Mouse (Mus musculus): ENCODE results near the gene Gm10065.
"Not testable (repeated sequence)": the region's sequence is repeated elsewhere in the genome, so short reads cannot be mapped to it uniquely, and the experiment has no call there.

Gm10065 gene

DNA sequence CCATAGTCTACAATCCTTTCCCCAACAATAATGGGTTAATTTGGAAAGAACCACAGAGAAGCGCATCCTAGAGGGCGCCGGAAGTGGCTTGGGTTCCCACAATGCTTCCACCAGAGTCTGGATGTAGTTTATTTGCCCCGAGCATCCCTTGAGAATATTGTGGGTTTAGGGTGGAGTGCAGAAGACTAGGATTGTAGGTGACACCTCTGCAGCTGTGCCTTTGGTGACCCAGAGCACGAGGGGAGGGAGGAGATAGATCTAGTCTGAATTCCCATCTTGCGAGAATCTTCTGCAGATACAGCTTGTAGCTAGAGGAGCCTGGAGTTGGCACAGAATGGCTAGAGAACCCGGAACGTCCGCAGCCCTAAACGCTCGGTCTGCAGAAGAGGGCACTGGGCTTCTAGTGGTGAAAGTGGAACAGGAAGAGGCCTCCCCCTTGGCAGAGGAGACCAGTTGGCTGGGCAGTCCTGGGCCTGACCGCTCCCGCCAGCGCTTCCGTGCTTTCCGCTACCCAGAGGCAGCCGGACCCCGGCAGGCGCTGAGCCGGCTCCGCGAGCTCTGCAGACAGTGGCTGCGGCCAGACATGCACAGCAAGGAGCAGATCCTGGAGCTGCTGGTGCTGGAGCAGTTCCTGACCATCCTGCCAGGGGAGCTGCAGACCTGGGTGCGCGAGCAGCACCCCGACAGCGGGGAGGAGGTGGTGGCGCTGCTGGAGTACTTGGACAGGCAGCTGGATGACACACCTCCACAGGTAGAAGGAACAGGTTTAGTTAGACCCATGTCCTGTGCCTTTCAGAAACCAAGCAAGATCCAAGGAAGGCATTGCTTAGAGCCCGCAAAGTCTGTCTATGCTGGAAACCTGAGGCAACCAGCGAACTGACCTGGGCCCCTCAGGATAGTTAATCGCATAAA, at the start of gene Gm10065, which contains the start of gene Zkscan4:
TSS of gene Gm10065 (minus strand) at position 683 of the 912 bp plus-strand sequence.
TSS of gene Zkscan4 (plus strand) at position 149 of the 912 bp plus-strand sequence.
- DNase-seq (ENCODE audit: low read depth), result not testable (repeated sequence)

DNA sequence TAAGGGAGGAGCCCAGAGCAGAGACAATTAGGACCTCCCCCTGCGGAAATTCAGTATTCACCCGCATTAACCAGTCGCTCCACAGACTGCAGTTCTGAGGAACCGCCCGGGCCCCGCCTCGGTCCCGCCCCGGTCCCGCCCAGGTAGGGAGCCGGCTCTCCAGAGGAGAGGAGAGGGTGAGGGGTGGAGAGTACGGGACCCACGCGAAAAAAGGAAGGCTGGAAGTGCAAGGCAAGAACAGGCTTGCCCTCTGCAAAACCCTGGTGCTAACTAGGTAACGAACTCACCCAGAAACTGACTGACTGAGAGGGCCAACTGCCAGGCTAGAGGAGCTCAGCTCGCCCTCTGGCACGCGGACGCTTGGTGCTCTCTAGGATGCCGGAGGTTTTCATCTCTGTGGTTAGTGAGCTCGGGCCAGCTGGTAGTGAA, 27.0 kb upstream of the Gm10065 start:
- peak; percentile 85 for DNase-seq (ENCODE audit: low read depth)

DNA sequence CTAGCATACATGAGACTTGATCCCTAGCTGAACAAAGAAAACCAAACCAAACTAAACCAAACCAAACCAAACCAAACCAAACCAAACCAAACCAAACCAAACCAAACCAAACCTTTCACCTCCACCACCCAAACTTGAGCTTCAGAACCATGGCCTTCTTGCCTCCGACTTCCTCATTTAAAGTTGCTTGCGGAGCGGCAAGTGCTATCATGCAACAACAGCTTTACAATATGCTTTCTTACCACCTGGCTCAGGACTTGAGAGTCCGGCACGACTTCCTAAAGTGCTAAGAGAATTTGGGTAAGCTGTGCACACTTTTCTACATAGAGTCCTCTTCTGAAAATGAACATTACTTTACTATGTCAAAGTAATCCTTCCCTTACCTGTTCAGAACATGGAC, 23.1 kb upstream of the Gm10065 start:
- no peak for DNase-seq (ENCODE audit: low read depth)

DNA sequence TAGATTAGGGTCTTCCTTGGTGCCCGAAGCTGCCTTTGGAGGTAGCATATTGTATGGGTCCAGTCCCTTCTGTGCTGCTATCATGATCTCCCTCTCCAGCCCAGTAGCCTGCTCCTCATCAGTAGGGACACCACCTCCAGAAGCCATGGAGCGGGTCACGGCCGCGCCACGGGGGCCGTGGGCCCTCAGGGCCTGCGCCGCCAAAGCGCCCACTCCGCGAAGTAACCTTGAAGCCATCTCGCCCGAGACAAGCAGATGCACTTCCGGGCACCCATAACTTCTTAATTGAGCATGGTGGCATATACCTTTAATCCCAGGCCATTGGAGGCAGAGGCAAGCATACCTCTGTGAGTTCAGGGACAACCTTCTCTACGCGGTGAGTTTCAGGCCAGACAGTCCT, 21.9 kb upstream of the Gm10065 start, which contains the start of gene Gm11273:
TSS of gene Gm11273 (minus strand) at position 237 of the 400 bp plus-strand sequence.
- DNase-seq (ENCODE audit: low read depth), result not testable (repeated sequence)

DNA sequence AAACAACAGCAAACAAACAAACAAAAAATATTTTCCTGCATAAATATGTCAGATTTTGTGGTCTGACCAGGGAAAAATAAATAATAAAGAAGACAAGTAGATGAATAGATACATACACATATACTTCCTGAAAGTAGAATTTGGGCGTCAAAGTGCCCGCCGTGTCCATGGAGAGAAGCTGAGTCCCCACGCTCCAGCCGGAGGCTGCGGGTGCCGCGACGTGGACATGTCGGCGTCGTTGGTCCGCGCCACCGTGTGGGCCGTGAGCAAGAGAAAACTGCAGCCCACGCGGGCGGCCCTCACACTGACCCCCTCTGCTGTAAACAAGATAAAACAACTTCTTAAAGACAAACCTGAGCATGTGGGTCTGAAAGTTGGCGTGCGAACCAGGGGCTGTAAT, 15.8 kb upstream of the Gm10065 start, which contains the start of gene AK157302:
TSS of gene AK157302 (plus strand) at position 144 of the 400 bp plus-strand sequence.
- no peak for DNase-seq (ENCODE audit: low read depth)

DNA sequence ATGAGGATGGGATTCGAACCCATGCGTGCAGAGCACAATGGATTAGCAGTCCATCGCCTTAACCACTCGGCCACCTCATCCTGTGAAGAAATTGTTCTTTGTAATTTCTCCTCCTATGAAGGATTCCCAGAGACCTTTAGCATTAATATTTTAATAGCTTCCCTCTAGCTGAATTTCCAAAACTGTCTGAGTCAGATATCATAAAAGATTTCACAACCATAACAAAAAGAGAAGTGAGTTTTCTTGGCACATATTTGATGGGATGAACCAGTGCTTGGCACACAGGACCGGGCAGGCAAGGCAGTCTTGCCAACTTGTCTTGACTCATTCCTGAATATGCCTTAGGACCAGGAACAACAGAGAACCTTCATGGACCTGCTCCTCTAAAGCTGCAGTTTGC, 13.6 kb upstream of the Gm10065 start:
- no peak for DNase-seq (ENCODE audit: low read depth)

DNA sequence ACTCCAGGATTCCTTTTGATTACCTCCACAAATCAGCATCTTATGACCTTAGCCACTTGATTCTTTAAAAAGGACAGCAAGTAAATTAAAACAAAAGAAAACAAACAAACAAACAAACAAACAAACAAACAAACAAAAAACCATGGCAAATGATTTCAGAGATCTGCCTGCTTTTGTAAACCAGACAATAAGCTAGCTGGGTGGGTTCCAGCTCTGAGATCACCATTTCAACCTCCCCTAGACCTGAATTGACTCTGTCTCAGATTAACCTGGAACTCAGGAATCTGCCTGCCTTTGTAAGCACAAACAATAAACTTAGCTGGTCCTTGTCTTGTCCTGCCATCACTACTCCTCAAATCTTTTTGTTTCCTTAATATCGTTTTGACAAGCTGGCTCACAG, 7.6 kb upstream of the Gm10065 start:
- DNase-seq (ENCODE audit: low read depth), result no peak

DNA sequence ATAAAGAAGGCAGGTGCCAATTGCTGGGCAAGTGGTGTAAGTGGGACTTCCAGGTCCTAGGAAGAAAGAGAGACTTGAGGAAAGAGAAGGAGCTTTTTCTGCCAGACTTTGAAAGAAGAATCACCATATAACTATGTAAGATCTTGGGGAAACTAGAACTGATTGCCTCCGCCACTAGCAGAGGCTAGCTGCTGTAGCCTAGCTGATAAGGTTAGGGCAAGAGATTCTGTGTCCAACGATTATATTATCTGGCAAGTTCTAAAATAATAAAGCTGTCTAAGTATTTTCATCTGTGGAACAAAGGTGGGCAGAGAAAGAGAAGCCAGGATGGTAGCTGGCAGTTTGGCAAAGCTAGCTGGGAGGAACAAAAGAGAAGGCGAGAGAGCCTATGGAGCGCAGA, 6.8 kb downstream of the Gm10065 start:
- no peak for DNase-seq (ENCODE audit: low read depth)

DNA sequence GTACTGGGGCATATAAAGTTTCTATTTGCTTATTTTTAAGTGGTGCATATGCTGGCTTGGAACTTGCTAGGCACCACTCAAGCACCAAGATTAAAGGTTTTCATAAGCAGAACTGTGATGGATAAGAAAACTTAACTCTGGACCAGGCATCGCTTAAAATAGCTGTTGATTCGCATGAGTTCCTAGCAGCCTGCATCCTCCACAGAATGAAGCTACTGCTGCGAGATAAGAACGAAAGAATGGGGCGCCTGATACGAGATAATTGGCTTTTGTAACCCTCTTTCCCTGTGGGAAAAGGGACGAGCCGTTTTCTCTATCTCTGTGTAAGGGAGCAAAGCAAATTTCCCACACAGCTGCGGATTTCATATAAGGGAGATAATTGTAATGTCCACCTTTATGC, 10.1 kb downstream of the Gm10065 start:
- no peak for DNase-seq (ENCODE audit: low read depth)

DNA sequence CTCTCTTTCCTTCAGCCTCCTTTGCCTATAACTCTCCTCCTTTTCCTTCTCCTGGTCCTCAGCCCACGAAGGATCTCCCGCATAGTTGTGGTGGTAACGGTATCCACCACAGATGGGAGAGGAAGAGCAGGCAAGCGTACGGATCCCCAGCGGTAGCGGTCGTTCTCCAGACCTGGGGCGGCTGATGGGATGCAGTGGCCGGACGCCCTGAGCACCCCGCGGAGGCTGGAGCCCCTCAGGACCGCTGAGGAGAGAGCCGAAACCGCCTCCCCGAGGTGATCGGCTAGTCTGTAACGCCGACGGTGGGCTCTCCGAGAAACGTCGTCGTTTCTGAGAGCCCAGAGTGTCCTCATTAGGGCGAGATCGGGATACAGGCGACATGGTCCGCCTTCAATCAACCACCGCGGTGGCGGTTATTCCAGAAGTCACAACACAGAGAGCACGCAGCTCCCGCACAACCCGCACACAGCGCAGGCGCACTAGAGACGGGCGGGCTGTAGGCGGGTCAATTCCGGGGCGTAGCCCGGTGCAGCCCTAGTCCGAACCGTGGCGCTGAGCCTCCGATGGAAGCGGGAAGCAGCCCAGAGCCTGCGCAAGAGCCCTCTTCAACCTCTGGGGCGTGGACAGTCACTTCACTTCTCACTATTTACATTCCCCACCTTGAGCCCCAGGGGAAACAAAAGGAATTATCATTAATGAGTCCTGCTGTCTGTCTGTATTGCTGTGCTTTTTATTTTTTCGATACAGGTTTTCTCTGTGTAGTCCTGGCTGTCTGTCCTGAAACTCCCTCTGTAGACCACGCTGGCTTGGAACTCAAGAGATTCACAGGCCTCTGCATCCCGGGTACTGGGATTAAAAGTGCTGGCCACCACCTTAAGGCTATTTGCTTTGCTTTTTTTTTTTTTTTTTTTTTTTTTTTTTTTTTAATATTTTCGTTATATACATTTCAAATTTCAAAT, 10.9 kb downstream of the Gm10065 start, which contains the start of gene Nkapl:
TSS of gene Nkapl (minus strand) at position 449 of the 959 bp plus-strand sequence.
- DNase-seq (ENCODE audit: low read depth), result peak; percentile 88

DNA sequence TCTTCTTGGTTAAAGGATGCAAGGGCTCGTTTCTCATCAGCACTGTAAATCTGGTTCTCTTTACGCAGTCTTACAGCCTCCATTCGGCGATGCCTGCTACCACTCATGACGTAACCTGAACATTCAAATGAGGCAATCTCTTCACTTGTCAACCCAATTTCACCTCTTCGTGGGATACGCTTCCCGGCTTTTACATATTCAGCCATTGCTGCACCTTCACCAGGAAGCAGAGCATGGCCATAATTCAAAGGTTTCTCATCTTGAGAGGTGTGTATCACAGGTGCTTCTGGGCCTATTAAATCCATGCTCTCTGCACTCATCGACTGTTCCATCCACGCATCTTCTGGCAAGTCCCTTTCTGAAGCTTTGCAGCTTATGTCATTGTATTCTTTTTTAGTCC, 11.9 kb downstream of the Gm10065 start:
- DNase-seq (ENCODE audit: low read depth), result no peak

DNA sequence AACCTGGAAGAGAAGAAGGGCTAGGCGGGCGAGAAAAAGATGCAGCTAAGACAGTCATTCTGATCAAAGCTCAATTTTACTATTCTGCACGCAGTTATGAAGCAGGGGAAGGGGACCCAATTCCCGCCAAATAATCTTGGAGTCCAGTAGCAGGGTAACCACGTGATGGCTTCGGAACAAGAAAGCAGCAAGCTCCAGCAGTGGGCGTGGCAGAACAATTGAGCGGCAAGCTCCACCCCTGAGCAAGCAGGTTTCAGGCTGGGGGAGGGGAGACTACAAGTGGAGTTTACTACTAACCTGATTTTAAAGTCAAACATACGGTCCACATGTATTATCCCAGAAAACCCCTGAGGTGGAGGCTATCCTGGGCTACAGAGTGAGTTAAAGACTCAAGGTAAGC, 16.7 kb downstream of the Gm10065 start:
- DNase-seq (ENCODE audit: low read depth), result not testable (repeated sequence)

DNA sequence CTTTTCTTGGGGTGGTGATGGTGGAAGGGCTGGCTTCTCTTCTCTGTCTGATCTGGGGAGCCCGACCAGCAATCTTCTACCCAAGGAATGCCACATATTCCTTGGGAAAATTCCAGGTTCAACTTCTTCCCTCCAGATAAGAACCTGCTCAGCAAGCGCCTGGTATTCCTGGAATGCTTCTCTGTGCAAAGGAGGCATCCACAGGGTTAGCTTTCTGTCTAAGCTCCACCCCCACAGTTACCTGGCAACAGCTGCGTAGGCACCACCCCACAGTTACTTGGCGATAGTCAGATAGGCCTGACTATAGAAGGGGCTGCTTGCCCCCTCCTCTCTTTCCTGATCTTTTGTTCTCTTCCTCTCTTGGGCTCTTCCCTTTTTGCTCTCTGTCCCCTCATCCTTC, 22.9 kb downstream of the Gm10065 start:
- DNase-seq (ENCODE audit: low read depth), result no peak

DNA sequence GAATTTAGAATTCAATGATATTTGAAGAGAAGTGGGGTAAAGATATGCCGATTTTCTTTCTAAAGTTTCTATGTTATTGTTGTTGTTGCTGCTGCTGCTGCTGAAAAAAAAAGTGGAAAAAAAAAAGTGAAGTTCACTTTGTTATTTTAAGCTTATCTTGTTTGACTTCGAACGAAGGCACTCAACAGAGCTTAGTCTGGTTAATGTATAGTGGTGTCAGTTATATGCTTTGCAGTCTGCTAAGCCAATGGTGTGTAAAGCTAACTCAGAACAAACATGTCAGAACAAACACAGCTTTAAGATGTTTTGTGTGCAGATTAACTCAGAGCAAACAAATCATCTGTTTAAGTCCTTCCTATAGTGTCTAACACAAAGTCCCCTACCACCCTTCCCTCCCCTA, 25.1 kb downstream of the Gm10065 start:
- DNase-seq (ENCODE audit: low read depth), result no peak

DNA sequence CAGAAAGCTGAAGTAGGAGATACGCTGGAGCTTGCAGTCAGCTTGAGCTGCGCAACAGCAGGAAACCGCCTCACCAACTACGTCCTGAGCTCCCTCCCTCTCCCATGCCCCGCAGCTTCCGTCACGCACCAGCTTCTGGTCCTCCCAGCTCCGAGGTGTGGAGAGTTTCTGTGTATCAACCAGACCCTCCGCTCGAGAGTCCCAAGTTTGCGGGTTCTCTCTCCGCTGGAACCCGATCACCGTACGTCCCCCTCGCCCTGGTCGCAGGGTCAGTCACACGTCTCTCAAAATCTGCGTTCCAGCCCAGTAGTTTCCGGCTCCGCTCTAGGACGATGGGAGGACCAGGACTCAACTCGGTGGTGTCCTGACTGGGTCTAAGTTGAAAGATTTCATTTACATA, 25.8 kb downstream of the Gm10065 start, which contains the start of gene Zscan26:
TSS of gene Zscan26 (minus strand) at position 282 of the 400 bp plus-strand sequence.
- peak; percentile 68 for DNase-seq (ENCODE audit: low read depth)

DNA sequence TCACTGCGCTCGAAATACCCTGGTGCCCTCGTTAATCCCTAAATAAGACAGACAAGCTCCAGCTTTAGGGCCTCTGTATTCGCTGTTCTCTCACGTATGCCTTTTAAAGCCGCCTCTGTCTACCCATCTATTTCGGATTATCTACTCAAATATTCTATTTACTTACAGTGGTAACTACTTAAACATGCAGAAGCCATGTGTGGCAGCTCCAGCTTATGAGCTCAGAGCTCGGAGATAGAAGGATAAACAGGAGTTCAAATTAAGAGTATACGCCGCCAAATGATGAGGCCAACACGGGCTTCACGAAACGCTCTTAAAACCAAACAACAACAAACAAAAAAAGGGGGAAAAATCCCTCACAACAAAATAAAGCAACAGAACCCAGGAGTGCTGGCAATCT, 26.2 kb downstream of the Gm10065 start:
- no peak for DNase-seq (ENCODE audit: low read depth)

DNA sequence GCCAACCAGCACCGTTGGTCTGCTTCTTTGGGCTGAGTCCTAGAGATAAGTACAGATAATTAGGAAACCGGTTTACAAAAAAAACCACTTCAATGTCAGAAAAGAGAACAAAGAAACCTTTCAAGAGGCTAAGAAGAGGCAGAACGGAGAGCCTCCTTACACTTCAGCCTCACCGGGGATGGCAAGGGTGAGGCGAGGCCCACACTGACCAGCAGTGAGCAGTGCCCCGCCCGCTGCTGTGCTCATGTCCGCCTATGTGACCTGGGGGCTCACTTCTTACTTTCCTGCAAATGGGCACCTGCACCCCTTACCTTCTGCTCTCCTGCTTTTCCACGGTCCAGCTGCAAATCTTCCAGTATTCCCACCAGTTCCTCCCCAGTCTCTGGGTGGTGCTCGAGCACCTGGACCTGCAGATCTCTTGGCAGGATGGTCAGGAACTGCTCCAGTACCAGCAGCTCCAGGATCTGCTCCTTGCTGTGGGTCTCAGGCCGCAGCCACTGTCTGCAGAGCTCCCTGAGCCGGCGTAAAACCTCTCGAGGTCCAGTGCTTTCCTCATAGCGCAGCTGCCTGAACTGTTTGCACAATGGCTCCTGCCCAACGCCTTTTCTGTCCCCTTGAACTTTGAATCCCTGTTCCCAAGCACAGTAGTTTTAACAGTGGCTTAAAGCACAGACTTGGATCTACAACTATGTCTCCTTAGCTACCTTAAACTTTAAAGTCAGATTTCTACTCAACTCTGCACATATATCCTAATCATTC, 31.2 kb downstream of the Gm10065 start:
- no peak for DNase-seq (ENCODE audit: low read depth)

DNA sequence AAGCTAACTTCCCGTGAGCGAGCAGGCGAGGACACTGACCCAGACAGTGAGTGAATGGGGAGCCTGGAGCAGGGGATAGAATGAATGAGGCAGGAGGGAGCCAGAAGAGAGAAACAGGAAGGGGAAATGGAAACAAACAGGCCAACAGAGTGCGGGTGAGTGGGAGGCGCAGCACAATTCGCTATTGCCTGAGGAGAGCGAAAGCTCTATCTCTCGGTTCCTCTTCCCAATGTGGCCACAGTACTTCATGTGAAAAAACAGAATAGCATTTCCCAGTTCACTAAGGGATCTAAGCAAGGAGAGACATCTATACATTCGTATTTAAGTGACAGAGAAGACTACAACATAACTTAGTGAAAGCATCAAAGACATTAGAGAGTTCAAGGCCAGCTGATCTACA, 32.4 kb downstream of the Gm10065 start:
- no peak for DNase-seq (ENCODE audit: low read depth)

DNA sequence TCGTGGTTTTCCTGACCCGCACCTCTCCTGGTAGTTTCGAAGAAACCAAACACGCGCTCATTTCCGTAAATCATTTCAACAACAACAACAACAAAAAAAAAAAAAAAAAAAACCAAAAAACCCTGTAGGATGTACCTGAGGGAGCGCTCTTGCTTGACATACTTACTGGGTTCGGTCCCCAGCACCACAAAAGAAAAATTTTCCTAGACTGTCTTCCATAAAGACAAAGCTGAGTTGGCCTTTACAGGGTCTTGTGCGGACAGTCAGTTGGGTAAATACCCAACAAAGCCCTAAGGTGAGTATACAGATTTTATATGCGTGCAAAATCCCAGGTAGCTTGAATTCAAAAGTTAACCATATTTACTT, 38.1 kb downstream of the Gm10065 start:
- no peak for DNase-seq (ENCODE audit: low read depth)

DNA sequence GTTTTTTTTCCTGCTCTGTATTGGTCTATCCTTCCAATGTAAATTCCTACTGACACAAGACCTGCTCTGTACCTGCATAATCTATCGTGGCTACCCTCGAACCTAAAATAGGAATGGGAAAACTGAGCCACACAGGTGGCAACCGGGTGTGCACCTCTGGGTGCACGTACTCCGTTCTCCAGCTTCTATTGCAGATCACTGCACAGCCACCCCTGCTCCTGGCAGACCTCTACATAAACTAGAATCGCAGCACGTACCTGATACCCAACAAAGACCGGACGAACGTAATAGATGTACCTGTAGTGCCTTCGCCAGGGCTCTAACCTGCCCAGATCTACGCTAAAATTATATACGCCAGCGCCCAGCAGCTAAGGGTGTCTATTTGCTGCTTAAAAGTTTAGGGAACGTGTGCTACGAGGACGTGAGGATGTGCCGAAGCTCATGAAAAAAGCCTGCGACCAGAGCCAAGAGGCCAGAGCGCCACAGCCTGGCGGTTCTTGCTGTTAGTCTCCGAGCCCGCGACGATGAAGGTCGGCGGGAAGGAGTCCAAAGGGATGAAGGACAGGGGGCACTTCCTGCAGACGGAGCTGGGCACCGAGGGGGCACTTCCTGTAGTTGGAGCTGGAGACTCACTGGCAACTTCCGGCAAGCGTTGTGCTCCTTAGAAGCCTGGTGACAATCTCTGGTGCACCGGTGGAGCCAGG, 38.6 kb downstream of the Gm10065 start, which contains the start of gene Pgbd1:
TSS of gene Pgbd1 (minus strand) at position 556 of the 704 bp plus-strand sequence.
- DNase-seq (ENCODE audit: low read depth), result peak; percentile 69

DNA sequence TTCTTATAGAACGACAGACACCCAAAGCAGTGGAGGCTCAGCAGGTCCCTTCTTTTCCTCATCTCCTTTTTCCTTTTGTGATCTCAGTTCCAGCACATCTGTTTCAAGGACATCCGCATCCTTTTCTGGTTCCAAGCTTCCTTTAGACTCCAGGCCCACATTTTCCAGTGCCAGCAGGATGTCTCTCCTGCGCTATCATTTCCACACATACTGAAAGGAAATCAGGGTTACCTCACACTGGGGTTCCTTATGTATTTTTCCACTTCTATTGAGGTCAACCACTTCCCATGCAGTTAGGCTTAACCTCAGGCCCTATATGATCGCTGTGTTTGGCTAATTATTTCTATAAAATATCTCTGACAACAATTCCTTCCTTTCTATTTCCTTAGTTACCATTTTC, 43.8 kb downstream of the Gm10065 start:
- no peak for DNase-seq (ENCODE audit: low read depth)

Data from c-Kit-positive CD71-positive TER-119-negative erythroid progenitor cells, embryonic 14.5 days (primary cell).